Mouse (Mus musculus): ENCODE data around the gene Efemp2.

Gene Efemp2

DNA sequence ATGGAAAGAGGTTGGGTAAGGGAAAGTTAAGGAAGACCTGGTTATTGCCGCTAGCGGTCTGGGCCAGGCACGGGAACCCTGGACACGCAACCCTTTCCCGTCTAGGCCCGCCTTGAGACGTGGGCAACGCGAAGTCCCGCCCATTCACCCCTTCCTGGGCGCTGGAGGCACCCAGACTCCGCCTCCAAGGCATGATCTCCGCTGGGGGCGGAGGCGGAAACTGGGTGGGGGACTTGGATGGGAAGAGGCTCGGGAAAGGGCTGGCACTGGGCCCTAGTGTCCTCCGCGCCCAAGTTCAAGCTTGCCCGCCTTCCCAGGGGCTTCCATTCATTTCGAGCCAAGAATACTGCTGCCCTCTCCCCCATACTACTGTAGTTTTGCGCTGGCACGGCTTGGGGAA lies at the start of gene Efemp2:
Efemp2 (plus strand) TSS at position 235 of the 400 bp plus-strand sequence.
- DNase-seq (ENCODE audit: low spot score), result no peak

DNA sequence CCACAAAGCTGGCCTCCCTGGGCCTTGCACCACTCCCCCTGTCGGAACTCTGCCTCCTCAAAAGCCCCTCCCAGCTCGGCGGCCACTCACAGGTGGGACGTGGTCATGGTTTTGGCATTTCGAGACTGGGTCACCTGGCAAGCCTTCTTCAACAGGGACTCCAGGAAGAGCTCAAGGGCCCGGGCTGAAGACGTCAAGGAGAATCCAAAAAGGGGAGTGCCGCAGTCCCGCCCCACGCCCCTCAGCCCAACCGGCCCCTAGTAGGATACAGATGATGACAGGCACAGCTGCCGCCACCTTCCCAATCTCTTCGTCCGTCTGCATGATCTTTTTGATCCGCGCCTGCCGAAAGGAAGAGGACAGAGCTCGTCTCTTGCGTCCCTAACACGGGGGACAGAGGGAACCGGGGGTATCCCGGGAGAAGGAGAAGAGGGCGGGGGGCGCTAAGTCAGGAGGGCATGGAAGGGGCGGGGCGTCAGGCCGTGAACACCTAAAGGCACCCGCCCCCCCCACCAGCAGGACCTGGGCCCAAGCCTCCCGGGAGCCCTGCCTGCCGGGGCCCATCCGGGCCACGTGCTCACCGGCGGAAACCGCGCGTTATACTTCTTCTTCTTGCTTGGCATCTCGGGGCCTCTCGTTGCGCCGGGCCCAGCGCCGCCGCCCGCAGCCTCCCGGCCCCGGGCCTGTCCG lies 49.5 kb upstream of the Efemp2 start:
- DNase-seq (ENCODE audit: low spot score), result peak; percentile 59

DNA sequence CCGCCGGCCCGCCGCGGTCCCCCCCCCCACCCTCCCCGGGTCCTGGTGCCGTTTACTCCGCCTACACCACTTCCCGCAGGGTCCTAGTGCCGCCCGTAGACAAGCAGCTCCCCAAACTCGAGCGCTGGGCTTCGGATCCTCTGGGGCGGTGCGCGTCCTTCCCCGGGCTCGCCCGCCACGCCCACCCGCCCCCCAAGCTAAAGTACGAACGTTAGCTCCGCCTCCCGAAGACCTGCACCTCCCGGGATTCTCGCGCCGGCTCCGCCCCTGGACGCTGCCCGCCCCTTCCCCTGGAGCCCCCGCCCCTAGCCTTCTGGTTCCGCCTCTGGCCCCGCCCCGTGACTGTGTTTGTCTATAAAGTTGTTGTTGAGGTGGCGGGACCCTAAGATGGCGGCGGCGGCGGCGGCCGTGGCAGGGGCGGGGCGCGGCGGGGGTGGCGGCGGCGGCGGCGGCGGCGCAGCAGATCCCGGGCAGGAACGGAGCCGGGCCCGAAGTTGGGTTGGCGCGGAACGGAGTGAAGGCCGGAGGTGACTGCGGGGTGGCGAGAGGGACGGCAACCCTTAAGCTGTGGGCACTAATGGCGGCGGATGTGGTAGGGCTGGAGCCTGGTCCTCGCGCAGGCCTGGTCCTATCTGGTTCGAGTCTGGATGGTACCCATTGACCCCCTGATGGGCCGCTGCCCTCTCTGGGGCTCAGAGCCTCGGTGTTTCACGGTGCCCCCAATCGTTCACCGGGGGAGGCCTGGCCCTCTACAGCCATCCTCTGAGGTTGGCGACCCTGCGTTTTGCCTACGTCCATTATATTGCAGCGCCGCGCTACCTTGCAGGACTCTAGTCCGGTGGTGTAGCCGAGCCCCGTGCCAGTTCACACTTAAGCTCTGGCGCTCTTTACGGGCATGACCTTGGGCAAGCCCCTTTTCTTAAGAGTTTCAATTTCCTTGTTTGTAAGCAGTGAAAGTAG lies 48.7 kb upstream of the Efemp2 start, which contains the start of the genes Drap1 and AI837181:
Drap1 (minus strand) TSS at position 198 of the 960 bp plus-strand sequence.
AI837181 (plus strand) TSS at position 363 of the 960 bp plus-strand sequence.
- DNase-seq (ENCODE audit: low spot score), result peak; percentile 93

DNA sequence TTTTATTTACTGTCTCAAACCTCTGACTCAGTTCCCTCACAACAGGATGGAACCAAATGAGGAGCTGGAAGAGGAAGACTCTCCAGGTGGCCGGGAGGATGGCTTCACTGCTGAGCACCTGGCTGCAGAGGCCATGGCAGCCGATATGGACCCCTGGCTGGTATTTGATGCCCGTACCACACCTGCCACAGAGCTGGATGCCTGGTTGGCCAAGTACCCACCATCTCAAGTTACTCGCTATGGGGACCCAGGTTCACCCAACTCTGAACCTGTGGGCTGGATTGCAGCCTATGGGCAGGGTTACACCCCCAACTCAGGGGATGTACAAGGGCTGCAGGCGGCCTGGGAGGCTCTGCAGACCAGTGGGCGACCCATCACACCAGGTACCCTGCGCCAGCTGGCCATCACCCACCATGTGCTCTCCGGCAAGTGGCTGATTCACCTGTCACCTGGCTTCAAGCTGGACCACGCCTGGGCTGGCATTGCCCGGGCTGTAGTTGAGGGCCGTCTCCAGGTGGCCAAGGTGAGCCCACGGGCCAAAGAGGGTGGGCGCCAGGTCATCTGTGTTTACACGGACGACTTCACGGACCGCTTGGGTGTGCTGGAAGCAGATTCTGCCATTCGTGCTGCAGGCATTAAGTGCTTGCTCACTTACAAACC lies 47.7 kb upstream of the Efemp2 start:
- DNase-seq (ENCODE audit: low spot score), result no peak

DNA sequence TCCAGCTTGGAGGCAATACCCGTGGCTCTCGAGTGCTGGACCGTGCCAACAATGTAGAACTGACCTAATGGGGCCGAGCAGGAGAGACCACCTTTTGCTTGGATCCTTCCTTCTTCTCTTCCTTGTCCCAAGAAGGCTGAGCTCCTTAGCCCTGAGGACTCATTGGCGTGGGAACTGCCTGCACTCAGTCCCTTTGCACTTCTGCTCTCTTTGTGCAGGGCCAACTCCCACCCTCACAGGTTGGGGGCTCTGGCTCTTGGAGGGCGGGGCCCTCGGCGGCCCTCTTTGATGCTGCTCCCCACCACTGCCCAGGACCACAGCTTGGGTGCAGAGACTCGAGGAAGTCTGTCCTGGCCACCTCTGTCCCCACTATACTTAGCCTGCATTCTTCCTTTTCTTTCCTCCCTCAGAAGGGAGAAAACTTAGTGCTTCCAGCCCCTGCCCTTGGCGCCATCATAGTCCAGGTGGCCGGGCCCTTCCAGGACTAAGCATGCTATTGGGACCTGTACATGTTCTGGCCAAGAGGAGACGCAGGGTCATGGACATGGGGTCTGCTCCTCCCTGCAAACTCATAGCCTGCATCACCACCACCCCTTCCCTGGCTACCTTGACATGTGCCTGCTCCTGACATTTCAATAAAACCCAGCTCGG lies 47.0 kb upstream of the Efemp2 start:
- no peak for DNase-seq (ENCODE audit: low spot score)

DNA sequence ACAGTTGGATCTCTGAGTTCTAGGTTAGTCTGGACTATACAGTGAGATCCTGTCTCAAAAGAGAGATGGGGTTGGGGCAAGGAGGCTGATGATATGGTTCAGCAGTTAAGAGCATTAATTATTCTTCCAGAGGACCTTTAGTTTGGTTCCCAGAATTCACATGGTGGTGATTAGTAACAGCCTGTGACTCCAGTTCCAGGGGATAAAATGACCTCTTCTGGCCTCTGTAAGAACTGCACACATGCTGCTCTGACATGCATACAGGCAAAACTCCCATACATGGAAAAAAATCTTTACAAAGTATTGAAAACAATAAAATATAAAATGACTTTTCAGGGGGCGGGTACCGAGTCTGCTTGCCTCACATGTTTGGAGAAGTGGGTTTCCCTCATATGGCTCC lies 45.7 kb upstream of the Efemp2 start:
- DNase-seq (ENCODE audit: low spot score), result peak; percentile 49

DNA sequence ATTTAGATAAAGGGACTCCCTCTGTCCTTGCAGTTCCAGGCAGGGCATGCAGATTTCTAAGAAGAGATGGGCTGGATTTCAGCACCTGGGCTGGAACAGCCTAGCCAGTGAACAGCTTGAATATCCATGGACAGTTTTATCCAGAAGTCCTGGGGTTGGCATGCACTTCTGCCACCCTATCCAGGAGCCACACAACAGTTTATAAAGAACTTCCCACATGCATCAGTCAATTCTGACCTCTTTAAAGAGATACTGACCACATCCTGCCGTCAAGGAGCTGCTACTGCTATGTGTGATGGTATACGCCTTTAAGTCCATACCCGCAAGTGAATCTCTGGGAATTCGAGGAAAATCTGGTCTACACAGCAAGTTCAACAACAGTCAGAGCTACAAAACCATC lies 44.5 kb upstream of the Efemp2 start:
- no peak for DNase-seq (ENCODE audit: low spot score)

DNA sequence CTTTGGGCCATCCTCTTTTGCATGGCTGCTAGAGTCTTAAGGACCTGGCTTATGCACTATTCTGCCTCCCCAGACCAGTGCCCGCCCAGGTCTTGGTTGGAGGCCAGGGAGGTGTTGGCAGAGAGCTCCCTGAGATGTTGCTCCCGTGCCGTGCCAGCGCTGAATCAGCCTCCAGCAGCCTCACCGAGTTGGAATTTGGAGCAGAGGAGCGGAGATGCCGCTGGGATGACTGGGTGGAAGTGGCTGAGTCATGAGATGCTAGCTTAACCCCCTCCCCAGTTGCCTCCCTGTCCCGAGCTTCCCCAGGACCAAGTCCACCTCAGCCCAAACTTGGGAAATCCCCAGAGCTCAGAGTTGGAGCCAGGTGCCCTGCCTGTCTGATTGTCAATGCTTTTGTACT lies 43.9 kb upstream of the Efemp2 start:
- peak; percentile 71 for DNase-seq (ENCODE audit: low spot score)

DNA sequence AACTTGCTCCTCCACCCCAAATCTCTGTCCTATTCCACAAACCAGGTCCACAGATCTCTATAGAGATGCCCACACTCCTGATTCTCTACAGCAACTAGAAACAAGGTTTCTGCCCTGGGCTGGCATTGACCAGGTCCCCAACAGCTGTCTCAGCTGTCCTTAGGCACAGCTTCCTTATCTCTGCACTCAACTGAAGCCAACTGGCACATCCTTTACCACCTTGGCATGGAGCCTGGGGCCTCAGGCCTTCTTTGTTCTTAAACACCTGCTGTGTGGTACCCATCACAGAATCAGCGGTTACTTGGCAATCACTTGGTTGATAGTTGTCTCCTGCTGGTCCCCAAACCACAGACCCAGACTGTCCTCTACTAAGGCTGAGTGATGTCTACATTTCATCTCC lies 43.3 kb upstream of the Efemp2 start:
- DNase-seq (ENCODE audit: low spot score), result peak; percentile 10

DNA sequence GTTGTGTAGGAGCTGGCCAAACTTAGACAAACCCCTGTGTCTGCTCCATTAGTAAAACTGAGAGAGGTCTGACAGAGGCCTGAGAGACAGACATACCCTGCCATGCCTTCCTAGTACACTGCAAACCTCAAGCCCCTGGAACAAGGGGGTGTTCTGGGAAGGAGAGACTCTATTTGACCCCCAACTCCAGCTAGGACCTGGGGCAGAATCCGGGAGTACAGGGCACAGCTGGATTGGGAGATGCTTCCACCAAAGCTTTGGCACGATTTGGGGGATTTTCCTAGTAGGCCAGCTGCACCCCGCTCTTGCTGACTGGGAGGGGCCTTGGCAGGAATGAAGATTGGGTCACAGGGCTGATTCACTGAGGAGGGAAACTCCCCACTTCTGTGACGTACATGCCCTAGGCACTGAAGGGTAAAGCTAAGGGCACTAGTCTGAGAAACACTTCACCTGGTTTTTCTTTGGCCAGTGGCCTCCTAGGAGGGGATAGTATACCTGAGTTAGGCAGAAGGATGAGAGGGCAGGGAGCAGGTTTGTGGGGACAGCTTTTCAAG lies 41.8 kb upstream of the Efemp2 start:
- DNase-seq (ENCODE audit: low spot score), result no peak

DNA sequence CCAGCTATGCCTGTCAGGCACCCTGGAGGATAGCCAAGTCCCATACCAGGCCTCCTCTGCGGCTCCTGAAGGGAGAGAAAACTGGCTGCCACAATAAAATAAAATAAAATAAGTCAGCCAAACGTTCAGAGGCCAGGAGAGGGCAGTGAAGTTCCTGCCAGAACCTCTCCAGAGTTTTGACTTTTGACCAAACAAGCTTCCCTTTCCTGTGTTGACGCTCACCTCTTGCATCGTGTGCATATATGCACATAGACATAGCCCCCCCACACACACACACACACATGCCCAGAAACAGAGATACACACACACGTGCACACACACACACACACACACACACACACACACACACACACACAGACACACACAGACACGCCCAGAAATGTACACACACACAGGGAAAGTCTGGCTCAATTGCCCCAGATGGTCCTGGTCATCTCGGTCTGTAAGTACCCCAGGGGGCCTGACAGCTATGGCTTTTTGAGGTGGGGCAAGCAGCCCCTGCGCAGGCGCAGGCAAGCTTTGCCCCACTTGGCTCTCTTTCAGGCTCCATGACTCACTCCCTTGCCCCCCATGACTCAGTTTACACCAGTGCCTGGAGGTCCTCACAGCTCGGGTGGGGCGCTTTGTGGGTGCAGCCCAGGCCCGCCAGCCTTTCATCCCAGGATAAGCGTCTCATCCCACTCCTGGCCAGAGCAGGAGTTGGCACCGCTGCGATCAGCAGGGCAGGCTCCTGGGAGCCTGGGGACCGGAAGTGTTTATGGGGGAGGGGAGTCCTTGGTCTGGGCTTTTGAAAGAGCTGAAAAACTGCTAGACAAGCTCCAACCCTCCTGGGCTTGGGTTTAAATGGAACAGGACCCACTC lies 40.5 kb upstream of the Efemp2 start:
- DNase-seq (ENCODE audit: low spot score), result peak; percentile 79

DNA sequence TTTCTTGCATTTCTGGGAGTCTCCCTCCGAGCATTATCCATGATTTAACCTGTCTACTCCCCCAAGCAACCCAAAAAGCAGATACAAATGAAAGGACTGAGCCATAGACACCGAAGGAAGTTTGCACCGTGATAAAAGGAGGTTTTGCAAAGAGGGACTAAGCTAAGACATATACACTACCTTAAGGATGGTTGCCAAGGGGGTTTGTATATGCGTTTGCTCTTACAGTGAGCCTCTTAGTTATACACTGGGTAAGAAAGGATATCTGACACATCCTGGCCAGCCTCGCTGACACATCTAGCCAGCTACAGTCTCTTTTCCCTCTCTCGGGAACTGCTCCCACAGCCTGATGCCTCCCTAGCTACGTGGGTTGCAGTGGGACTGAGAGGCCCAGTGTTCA lies 39.8 kb upstream of the Efemp2 start:
- peak; percentile 17 for DNase-seq (ENCODE audit: low spot score)

DNA sequence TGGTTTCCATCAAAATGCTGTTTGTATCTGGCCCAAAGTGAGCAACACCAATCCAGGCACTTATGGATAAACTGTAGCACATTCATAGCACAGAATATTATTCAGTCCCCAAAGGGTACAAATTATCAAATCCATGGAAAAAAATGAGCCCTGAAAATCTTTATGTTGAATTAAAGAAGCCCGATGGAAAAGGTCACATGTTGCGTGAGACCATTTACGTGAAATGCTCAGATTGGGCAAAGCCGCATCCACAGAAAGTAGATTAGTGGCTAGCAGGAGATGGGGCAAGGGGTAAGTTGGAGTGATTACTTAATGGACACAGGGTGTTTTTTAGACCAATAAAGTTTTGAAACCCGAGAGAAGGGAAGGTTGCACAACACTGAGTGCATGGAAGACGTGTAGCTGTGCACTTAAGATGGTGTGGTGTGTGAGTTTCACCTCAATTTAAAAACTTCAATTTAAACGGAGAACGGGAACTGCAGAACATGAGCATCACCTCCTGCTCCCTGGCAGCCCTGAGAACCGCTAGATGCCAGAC lies 29.3 kb upstream of the Efemp2 start:
- DNase-seq (ENCODE audit: low spot score), result no peak

DNA sequence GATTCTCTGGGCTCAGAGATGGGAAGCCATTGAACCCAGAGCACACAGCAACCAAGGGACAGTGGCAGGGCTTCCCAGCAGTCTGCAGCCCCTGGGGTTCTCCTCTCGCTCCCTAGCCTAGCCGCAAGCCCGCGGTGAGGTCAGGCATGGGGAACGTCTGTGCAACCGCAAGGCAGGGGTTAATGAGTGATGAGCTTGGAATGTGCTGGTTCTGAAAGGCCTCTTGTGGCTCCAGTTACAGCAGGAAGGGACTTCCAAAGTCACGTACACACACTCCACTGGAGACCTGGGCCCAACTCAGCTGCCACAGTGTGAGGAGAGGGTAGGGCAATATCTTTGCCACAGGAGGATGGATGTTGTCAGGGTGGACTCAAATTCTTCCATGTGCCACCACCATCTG lies 28.8 kb upstream of the Efemp2 start:
- no peak for DNase-seq (ENCODE audit: low spot score)

DNA sequence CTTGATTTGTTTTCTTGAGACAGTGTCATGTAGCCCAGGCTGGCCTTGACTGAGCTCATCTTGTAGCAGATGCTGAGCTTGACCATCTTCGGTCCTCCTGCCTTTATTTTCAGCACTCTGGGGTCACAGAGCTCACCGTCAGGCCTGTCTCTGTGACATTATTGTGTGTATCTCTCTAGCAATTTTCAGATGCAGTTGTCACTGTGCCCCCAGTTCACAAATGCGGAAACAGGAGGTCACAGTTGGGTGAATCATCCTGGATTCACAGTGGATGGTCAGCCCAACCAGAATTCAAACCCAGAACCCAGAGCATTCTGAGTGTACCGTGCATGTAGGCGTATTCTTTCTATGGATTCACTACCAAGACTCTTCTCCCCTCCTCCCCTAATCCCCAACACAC lies 28.0 kb upstream of the Efemp2 start:
- DNase-seq (ENCODE audit: low spot score), result no peak

DNA sequence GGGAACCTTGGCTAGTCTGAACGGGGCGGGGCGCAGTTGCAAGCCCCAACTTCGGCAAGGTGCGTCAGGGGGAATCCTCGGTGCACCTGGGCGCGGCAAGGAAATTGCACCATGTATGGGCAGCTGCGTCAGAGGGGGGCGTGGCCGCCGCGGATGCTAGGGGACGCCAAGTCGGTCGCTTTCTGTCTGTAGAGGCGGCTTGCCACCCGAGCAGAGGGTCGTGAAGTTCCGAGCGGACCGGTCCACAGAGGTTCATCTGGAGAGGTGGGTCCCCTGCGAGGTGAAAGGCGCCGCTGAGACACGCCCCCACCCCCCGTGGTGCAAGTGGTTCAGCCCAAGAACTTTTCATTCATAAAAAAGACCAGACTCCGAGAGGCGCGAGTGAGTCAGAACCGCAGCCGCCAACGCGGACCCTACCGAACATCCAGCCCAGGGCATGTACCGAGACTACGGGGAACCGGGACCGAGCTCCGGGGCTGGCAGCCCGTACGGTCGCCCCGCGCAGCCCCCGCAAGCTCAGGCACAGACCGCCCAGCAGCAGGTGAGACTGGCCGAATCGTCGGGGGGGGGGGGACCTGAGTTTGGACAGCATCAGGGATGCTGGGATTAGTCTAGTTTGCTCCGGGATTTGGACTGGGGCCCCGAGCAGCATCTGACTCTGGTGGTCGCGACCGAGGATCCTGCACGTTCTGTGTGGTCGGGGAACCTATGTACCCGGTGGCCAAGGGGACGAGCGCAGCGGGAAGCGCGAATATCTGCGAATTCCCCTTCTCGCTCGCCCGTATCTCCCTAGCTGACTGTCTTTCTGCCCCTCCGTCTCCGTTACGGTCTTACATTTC lies 26.0 kb upstream of the Efemp2 start, which contains the start of gene Fosl1:
Fosl1 (plus strand) TSS at position 33 of the 839 bp plus-strand sequence.
- DNase-seq (ENCODE audit: low spot score), result no peak

DNA sequence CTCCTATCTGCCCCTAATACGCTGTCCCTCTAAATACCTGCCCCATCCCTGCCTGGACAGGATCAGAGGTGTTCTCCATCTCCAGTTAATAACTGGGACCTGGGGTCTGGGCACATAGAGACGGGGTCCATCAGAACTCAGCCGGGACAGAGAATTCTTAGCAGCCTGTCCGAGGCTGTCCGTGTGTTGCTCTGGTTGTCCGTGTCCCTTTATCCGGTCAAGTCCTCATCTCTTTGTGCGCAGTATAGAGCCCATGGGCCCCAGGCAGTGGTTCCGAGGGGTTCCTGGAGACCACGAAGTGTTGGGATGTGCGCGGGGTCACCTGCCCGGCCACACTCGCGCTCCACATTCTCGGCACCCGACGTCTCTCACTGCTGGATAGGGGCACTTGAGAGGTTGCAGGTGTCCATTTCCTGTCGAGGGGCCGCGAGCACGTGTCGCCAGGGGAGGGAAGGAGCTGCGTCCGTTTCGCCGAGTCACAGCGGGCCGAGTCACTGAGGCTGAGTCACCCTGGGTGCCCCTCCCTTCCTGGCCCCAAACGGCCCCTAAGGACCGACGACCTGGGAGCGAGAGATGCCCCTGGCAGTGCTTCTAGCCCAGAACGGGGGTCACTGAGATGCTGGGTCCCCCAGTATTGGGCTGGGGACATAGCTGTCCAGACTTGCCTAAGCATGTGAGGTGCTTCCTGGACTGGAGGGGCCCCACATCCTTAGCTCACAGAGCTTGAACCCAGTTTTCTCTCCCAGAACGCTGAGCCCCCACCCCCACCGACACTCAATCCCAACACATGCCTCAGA lies 25.2 kb upstream of the Efemp2 start:
- DNase-seq (ENCODE audit: low spot score), result no peak

DNA sequence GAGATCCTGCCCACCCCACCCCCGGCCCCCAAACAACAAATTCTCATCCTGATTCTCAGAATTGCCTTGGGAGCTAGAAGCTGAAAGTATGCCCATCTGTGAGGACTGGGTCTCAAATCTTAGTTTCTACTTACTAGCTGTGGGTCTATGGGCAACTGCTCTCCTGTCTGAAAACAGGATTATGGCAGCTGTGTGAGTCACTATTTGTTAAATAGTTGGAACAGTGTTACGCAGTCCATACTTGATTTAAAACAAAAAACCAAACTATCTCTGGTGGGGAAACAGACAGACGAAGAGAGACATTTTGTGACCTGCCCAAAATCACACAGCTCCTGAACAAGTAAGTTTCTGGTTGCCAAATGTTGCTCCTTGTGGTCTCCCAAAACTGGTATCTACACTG lies 24.1 kb upstream of the Efemp2 start:
- no peak for DNase-seq (ENCODE audit: low spot score)

DNA sequence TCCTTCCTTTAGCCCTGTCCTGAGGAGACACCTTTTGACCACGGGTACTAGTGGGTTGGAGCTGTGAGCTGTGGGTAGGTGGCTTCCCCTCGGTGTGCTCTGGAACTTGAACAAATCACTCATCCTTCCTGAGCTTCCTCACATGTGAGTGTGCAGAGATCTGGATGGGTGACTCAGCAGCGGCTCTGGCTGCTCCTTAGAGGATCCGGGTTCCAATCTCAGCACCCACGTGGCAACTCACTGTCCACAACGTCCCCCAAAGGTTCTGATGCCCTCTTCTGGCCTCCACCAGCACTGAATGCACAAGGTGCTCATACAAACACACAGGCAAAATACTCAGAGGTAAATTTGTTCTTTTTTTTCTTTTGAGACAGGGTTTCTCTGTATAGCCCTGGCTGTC lies 22.0 kb upstream of the Efemp2 start:
- no peak for DNase-seq (ENCODE audit: low spot score)

Measured in MN1 (cell line).